Mouse (Mus musculus) olfactory bulb, adult 2 months (tissue): ENCODE data around the gene 6430548M08Rik.

Experiments
- CTCF ChIP-seq: fragments of 200-500 bp; IDR thresholded peaks from 2 replicates; pipeline ENCODE4 v1.5.1; 2012; ENCODE audit warnings: low read depth, mild to moderate bottlenecking, low read length, moderate library complexity; ENCODE audit not compliant: insufficient read depth
- POLR2A ChIP-seq: fragments of 200-500 bp; IDR thresholded peaks from 2 replicates; pipeline ENCODE4 v1.6.1; 2012; ENCODE audit warnings: mild to moderate bottlenecking, low read depth, low read length, moderate library complexity; ENCODE audit not compliant: insufficient read depth

- TF ChIP-seq CTCF (no peak), POLR2A (no peak)
These were observed 70.4 kb downstream of the 6430548M08Rik start for GRCm38 (mm10) chr8:120184366-120184765.
